Mouse (Mus musculus): Measurements from ENCODE around the gene Usp39. TPM values are rescaled to one million over a fixed set of nuclear protein-coding genes. Genes with fewer than 3 reads are reported as not detected.

Usp39 gene
- polyA plus RNA-seq, 1 experiment = 17.8 TPM

DNA sequence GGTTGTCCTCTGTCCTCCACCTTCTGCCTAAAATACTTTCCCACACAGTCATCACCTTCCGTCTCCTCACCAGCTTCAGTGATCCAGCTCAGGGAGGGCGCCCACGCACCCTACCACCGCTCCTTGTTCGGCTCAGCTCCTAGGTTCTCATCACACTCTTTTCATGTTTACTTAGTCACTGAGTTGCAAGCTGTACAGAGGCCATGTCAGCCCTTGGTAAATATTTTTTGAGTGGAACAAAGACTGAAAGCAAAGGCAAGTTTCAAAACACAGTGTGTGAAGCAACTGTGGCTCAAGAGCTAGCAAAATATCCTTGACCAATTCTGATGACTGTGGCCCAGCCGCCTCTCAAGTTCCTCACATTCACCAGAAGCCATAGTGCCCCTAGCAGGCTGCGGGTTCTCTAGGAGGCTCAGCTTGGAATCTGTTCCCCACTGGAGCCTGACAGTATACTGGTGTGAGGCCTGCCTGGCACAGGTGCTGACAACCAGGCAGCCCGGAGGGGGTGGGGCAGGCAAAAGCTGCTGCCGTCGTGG, 72.8 kb downstream of the Usp39 start:
- H3K27me3 ChIP-seq (replicated peaks; ENCODE audit: control insufficient read depth, insufficient read depth, low read length) = no peaks in the 10 kb centered on the region
- no peaks in the 10 kb centered on the region for H3K36me3 ChIP-seq (ENCODE audit: control insufficient read depth, insufficient read depth, low read length)
- H3K4me1 ChIP-seq (ENCODE audit: control insufficient read depth, insufficient read depth, low read length) = no peaks in the 10 kb centered on the region
- H3K4me3 ChIP-seq (ENCODE audit: insufficient read depth, low read depth, low read length) = no peak overlapping the region
- 76% methylated on average over 10 of the region's 10 CpGs for WGBS
- TF ChIP-seq POLR2A (IDR thresholded peaks at IDR 0.05; ENCODE audit: low read depth, low read length) = no peak
- no peak for TF ChIP-seq CTCF (conservative IDR thresholded peaks at IDR 0.05; ENCODE audit: insufficient read depth, insufficient read length, low read depth, low read length)
- no peak for DNase-seq
- no peak overlapping the region for H3K27ac ChIP-seq (ENCODE audit: insufficient read depth, low read depth, low read length)

GRCm38 (mm10) chr6:72270952-72271519, 73.9 kb downstream of the Usp39 start:
- TF ChIP-seq POLR2A (IDR thresholded peaks at IDR 0.05; ENCODE audit: low read depth, low read length) (no peak), CTCF (conservative IDR thresholded peaks at IDR 0.05; ENCODE audit: insufficient read depth, insufficient read length, low read depth, low read length) (no peak)
- no peaks in the 10 kb centered on the region for H3K27me3 ChIP-seq (replicated peaks; ENCODE audit: control insufficient read depth, insufficient read depth, low read length)
- DNase-seq = no peak
- no peaks in the 10 kb centered on the region for H3K36me3 ChIP-seq (ENCODE audit: control insufficient read depth, insufficient read depth, low read length)
- H3K4me1 ChIP-seq (ENCODE audit: control insufficient read depth, insufficient read depth, low read length) = no peaks in the 10 kb centered on the region
- H3K27ac ChIP-seq (ENCODE audit: insufficient read depth, low read depth, low read length) = no peak overlapping the region
- no peak overlapping the region for H3K4me3 ChIP-seq (ENCODE audit: insufficient read depth, low read depth, low read length)
- 64% methylated on average over 11 of the region's 11 CpGs for WGBS

DNA sequence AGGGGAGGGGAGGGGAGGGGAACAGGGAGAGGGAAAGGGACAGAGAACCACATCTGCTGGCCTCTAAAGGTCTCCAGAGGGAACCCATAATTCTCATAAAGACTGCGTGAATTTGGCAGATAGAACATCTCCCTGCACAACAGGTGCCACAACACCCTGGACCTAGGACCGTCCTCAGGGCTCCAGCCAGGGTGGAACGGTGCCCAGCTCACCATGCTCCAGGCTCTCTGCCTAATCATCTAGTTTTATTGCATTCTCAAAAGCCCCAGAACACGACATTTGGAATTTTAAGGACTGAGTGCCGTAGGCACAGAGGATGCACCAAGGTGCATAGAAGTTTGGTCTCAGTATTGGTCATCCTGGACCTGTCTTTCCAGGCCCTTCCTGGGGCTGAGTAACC, 74.7 kb downstream of the Usp39 start:
- H3K27ac ChIP-seq (ENCODE audit: insufficient read depth, low read depth, low read length) = no peak overlapping the region
- no peaks in the 10 kb centered on the region for H3K36me3 ChIP-seq (ENCODE audit: control insufficient read depth, insufficient read depth, low read length)
- no peak overlapping the region for H3K4me3 ChIP-seq (ENCODE audit: insufficient read depth, low read depth, low read length)
- 80% methylated on average over 5 of the region's 5 CpGs for WGBS
- TF ChIP-seq CTCF (conservative IDR thresholded peaks at IDR 0.05; ENCODE audit: insufficient read depth, insufficient read length, low read depth, low read length) = no peak
- no peak for TF ChIP-seq POLR2A (IDR thresholded peaks at IDR 0.05; ENCODE audit: low read depth, low read length)
- no peaks in the 10 kb centered on the region for H3K27me3 ChIP-seq (replicated peaks; ENCODE audit: control insufficient read depth, insufficient read depth, low read length)
- no peak for DNase-seq
- no peaks in the 10 kb centered on the region for H3K4me1 ChIP-seq (ENCODE audit: control insufficient read depth, insufficient read depth, low read length)

Other genes with a start within 250 kb of the Usp39 start
- 7.7 and 10.4 TPM in 2 replicates for gene St3gal5, start 247.6 kb downstream of the Usp39 start, polyA plus RNA-seq (2012; rRNA removed)
- 7.7 and 10.1 TPM in 2 replicates for gene Atoh8, start 109.6 kb downstream of the Usp39 start, polyA plus RNA-seq (2012; rRNA removed)
- not detected in 2 replicates for gene Sftpb, start 40.6 kb downstream of the Usp39 start, polyA plus RNA-seq (2012; rRNA removed)
- 15.1 and 15.2 TPM in 2 replicates for gene 0610030E20Rik, start 2.1 kb upstream of the Usp39 start, polyA plus RNA-seq (2012; rRNA removed)
- gene Tmem150a, start 10.3 kb upstream of the Usp39 start, polyA plus RNA-seq (2012; rRNA removed) = 171 and 189 TPM in 2 replicates
- 176 and 192 TPM in 2 replicates for gene Rnf181, start 21.8 kb upstream of the Usp39 start, polyA plus RNA-seq (2012; rRNA removed)
- 48.7 and 60.1 TPM in 2 replicates for gene Vamp5, start 35.3 kb upstream of the Usp39 start, polyA plus RNA-seq (2012; rRNA removed)
- gene Vamp8, start 45.5 kb upstream of the Usp39 start, polyA plus RNA-seq (2012; rRNA removed) = 368 and 453 TPM in 2 replicates
- gene Ggcx, start 69.1 kb upstream of the Usp39 start, polyA plus RNA-seq (2012; rRNA removed) = 17.9 and 21.9 TPM in 2 replicates
- gene Mat2a, start 94.4 kb upstream of the Usp39 start, polyA plus RNA-seq (2012; rRNA removed) = 150 and 168 TPM in 2 replicates
- gene Sh2d6, start 176.5 kb upstream of the Usp39 start, polyA plus RNA-seq (2012; rRNA removed) = 0.09 and 0.12 TPM in 2 replicates
- 64.3 and 70.9 TPM in 2 replicates for gene Capg, start 199.2 kb upstream of the Usp39 start, polyA plus RNA-seq (2012; rRNA removed)